Mouse (Mus musculus) cortical plate, adult 2 months (tissue): ENCODE data around the gene Mmrn1. TPM values are rescaled to one million over a fixed set of nuclear protein-coding genes. Genes with fewer than 3 reads are reported as not detected.

Source experiments
- H3K27ac ChIP-seq: fragments of 200-500 bp; 2 replicates; pipeline ENCODE4 v1.5.1; 2012; ENCODE audit warnings: low read length, control low read depth, inconsistent platforms; ENCODE audit not compliant: insufficient read depth
- H3K4me1 ChIP-seq: fragments of 200-500 bp; 2 replicates; pipeline ENCODE4 v1.6.1; 2011; ENCODE audit warnings: low read length; ENCODE audit not compliant: control insufficient read depth, insufficient read depth
- H3K4me3 ChIP-seq: fragments of 200-500 bp; 2 replicates; pipeline ENCODE4 v1.5.1; 2011; ENCODE audit warnings: mild to moderate bottlenecking, low read length, control low read depth; ENCODE audit not compliant: insufficient read depth
- CTCF ChIP-seq: fragments of 200-500 bp; IDR thresholded peaks from 2 replicates; pipeline ENCODE4 v1.5.1; 2011; ENCODE audit warnings: mild to moderate bottlenecking, control low read depth, low read length; ENCODE audit not compliant: insufficient read depth; ENCODE audit errors: extremely low read depth
- POLR2A ChIP-seq: fragments of 200-500 bp; IDR thresholded peaks from 2 replicates; pipeline ENCODE4 v1.6.1; 2011; ENCODE audit warnings: mild to moderate bottlenecking, low read length, control low read depth; ENCODE audit not compliant: insufficient read depth; ENCODE audit errors: extremely low read depth
- polyA plus RNA-seq: library from polyadenylated mRNA; depleted of rRNA; stranded (reverse); fragments of >200 nt; gene quantifications from 2 replicates; pipeline ENCODE4 v1.2.3, GENCODE M21; 2012

Gene Mmrn1
- polyA plus RNA-seq, 1 experiment, result not detected

DNA sequence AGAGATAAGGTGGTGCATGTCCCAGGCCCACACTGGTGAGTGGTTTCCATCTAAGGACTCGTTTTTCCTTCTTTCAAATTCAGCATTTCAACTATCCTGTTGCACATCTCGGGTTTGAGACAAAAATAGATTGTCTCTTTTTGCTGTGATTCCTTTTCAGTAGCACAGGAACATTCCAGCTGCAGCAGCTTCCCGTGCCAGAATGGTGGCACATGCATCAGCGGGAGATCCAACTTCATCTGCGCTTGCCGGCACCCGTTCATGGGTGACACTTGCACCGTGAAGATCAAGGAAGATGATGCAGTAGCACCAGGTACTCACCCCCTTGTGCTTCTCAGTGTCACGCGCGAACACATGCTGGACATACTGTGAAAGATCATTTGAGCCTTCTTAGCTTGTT lies 62.1 kb downstream of the Mmrn1 start:
- no peak overlapping the region for H3K4me3 ChIP-seq
- no peaks in the 10 kb centered on the region for H3K4me1 ChIP-seq
- no peak overlapping the region for H3K27ac ChIP-seq
- TF ChIP-seq POLR2A, result no peak
- TF ChIP-seq CTCF, result no peak

DNA sequence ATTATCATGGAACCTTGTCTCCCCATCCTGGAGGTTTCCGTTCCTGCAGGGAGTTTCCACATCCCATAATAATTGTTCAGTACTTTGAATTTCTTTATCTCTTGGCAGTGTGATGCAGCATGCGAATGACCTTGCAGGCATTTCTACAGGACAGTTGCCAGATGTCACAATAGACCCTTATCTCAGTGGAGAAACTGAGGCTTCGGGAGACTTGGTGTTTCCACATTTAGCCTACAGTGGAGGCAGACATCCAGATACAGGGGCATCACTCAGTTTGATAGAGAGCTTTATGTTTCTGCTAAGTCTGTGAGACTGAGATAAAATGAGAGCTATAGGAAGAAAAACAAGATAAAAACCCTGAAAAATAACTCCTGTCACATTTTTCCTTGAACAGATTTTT lies 63.0 kb downstream of the Mmrn1 start:
- no peaks in the 10 kb centered on the region for H3K4me1 ChIP-seq
- H3K27ac ChIP-seq, result no peak overlapping the region
- TF ChIP-seq POLR2A, result no peak
- TF ChIP-seq CTCF, result no peak
- H3K4me3 ChIP-seq, result no peak overlapping the region

- Histone ChIP-seq H3K4me3 (no peak overlapping the region), H3K4me1 (no peaks in the 10 kb centered on the region), H3K27ac (no peak overlapping the region)
- no peak for TF ChIP-seq POLR2A
- no peak for TF ChIP-seq CTCF
Measured at GRCm38 (mm10) chr6:60992366-60992765, 67.6 kb downstream of the Mmrn1 start.

DNA sequence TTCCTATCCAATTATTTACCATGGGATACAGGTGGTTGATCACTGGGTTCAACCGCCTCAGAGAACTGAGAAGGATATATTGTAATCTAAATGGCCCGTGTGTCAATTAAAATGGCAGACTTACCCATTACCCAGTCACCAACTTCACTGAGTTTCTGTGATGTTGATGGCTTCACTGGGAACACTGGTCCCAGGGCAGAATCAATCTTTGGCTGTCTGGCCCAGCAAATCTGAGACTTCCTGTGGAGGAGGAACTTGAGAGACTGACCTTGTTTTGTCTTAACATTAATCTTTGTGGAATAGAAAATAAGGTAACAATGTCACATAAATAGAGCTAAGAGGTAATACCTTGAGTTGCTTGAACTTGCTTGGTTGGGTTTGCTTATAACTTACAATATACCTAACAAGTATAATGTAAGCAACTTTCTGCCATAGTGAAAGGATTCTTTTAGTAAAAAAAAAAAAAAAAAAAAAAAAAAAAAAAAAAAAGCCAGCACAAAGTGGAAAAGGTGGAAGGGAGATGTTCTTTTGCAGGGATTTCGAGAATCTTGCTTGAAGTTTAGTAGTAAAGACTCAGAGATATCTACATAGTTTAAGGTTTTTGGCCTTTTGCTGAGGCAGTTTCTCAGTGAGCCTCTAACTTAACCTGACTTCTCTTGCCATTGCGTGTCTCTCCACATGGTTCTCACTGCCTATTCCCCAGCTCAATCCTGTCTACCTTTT lies 68.8 kb downstream of the Mmrn1 start:
- H3K4me1 ChIP-seq, result no peaks in the 10 kb centered on the region
- TF ChIP-seq POLR2A, result no peak
- no peak for TF ChIP-seq CTCF
- no peak overlapping the region for H3K4me3 ChIP-seq
- H3K27ac ChIP-seq, result no peak overlapping the region

GRCm38 (mm10) chr6:60994114-60994513 lies 69.3 kb downstream of the Mmrn1 start:
- TF ChIP-seq CTCF (no peak), POLR2A (no peak)
- Histone ChIP-seq H3K4me3 (no peak overlapping the region), H3K4me1 (no peaks in the 10 kb centered on the region), H3K27ac (no peak overlapping the region)

DNA sequence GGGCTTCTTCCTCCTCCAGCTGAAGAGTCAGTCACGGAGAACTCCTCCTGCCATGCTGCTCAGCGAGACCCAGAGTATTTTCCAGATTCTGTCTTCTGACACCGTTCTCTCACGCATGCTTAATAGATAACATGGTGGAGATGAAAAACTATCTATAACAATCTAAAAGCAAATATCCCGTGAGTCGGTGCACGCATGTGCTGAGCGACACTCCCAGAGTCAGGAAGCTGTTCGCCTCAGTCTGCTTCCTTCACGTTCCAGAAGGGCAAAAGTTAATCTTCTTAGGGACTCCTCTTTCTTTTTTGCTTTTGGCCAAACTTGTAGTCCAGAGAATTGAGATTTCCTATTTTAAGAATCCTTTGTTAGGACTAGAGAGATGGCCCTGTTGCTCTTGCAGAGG lies 69.7 kb downstream of the Mmrn1 start:
- TF ChIP-seq POLR2A (no peak), CTCF (no peak)
- Histone ChIP-seq H3K4me3 (no peak overlapping the region), H3K4me1 (no peaks in the 10 kb centered on the region), H3K27ac (no peak overlapping the region)

- no peak overlapping the region for H3K27ac ChIP-seq
- TF ChIP-seq CTCF (no peak), POLR2A (no peak)
- H3K4me3 ChIP-seq, result no peak overlapping the region
- H3K4me1 ChIP-seq, result no peaks in the 10 kb centered on the region
Measured at GRCm38 (mm10) chr6:60995596-60995995, 70.8 kb downstream of the Mmrn1 start.

GRCm38 (mm10) chr6:60996328-60996727 lies 71.6 kb downstream of the Mmrn1 start:
- H3K4me3 ChIP-seq, result no peak overlapping the region
- no peak overlapping the region for H3K27ac ChIP-seq
- TF ChIP-seq POLR2A (no peak), CTCF (no peak)
- no peaks in the 10 kb centered on the region for H3K4me1 ChIP-seq

DNA sequence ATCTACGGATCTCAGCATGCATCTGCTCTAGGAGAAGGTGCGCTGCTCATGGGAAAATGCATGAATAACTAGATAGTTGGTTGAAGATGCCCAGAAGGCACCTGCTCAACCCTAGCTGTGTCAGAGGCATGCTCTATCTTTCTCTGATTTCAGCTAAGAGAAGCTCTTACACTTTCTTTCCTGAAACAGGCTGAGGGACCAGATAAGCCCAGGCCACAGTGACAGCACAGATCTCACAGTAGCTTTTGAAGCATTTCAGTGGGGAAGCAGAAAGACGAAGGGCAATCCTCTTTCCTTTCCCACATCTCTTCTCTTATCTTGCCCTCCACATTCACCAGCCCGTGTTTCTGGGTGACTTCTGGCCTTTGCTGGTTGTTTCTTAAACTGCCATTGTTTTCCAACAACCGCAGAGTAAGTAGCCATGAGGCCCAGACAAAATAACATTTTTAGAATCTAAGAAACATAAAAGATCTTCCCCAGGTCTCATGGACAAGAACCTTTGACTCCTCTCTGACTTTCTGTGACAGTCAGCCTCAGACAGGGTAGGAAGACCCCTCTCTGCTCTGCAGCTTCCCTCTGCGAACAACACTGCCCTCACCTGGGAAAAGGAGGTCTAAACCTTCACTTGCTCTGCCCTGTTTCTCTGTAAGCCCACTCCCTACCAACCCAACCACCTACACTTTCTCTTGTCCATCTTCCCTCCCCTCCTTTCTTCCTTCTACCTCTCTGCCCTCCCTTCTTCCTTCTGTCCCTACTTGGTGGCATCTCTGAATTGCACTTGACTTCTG lies 76.4 kb downstream of the Mmrn1 start:
- TF ChIP-seq POLR2A (no peak), CTCF (no peak)
- no peak overlapping the region for H3K4me3 ChIP-seq
- H3K27ac ChIP-seq, result no peak overlapping the region
- H3K4me1 ChIP-seq, result no peaks in the 10 kb centered on the region
